Mouse (Mus musculus) adrenal gland, adult 8-10 months (tissue): ENCODE measurements around the gene Vmn1r208. TPM values are rescaled to one million over a fixed set of nuclear protein-coding genes. Genes with fewer than 3 reads are reported as not detected.
"Not testable (repeated sequence)": the region's sequence is repeated elsewhere in the genome, so short reads cannot be mapped to it uniquely, and the experiment has no call there.

Experiments used
- DNase-seq: peaks from one replicate; pipeline ENCODE4 v3.0.0; 2022
- total RNA-seq, 4 experiments: library from RNA; stranded (reverse); gene quantifications; 2 replicates each; pipeline ENCODE4 v1.2.4; 2022

The Vmn1r208 gene
- not detected for total RNA-seq

DNA sequence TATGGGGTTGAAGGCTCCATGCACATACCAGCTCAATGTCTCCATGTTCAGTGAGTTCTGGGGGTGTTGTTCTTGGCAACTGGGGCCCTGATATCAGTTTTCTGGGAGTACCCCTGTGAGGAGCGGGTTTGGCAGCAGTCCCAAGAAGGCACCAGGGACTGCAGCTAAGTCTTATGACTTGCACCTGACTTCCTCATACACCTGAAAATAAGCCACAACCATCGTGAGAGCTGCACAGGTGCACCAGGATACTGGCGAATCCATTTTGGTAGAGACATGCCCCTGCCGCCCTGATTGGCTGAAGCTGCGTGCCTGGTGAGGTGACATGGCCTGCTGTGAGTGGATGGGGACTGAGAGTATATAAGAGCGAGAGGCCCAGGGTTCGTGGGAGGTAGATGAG lies at the start of gene Vmn1r208:
TSS of gene Vmn1r208 (minus strand) at position 101 of the 400 bp plus-strand sequence.
- not testable (repeated sequence) for DNase-seq

GRCm38 (mm10) chr13:22821601-22822000 lies 44.4 kb upstream of the Vmn1r208 start:
- DNase-seq: not testable (repeated sequence)

DNA sequence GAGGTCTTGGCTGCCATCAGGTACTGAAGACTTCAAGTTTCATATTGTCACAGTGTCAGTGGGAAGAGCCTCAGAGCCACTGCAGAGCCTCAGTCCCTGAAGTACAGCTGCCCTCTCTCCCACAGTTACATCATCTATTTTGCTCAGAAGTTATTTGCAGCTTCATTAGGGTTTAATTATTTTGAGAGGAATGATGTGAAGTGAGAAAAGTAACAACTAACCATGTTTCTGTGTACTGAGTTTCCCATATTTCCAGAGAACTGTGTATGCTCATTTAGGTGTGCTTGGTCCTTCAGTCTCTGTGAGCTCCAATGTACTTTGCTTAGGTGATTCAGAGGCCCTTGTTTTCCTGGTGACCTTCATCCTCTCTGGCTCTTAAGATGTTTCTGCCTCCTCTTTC lies 32.4 kb upstream of the Vmn1r208 start, which contains the start of gene Vmn1r209:
TSS of gene Vmn1r209 (minus strand) at position 101 of the 400 bp plus-strand sequence.
- not testable (repeated sequence) for DNase-seq

- not testable (repeated sequence) for DNase-seq
Measured at GRCm38 (mm10) chr13:22788096-22788495, 10.9 kb upstream of the Vmn1r208 start.

- not testable (repeated sequence) for DNase-seq
Measured at GRCm38 (mm10) chr13:22784159-22784558, 7.0 kb upstream of the Vmn1r208 start.

GRCm38 (mm10) chr13:22771592-22771991 lies 5.6 kb downstream of the Vmn1r208 start:
- not testable (repeated sequence) for DNase-seq

DNA sequence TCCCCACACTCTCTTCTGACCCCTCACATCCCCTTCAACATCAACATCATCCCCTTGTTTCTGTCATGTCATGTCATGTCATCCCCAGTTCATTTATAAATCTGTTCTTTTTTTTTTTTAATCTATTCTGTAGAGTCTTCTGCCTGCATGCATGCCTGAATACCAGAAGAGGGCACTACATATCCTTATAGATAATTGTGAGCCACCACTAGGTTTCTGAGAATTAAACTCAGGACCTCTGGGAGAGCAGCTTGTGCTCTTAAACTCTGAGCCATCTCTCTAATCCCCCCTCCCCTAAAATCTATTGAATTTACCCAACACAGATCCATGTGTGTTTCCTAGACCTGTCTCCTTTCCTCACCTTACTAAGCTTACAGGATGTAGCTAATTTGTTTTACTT lies 29.7 kb downstream of the Vmn1r208 start:
- DNase-seq: no peak

DNA sequence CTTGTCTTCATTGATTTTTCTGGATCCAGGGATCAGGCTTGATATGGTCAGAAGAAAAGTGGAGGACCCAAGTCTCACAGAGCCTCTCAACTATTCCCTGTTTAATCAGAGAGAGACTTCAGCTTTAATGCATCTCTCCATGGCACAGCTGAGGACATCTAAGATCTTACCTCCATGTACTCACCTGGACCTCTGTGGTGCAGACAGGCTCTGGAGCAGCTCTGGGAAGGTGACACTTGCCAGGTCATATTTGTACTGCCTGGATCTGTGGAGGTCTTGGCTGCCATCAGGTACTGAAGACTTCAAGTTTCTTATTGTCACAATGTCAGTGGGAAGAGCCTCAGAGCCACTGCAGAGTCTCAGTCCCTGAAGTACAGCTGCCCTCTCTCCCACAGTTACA lies 47.7 kb downstream of the Vmn1r208 start, which contains the start of gene Vmn1r207-ps:
TSS of gene Vmn1r207-ps (minus strand) at position 101 of the 400 bp plus-strand sequence.
- not testable (repeated sequence) for DNase-seq

Other genes with a start within 250 kb of the Vmn1r208 start
- not detected for gene Vmn1r204, start 224.2 kb downstream of the Vmn1r208 start, total RNA-seq
- not detected for gene Vmn1r205, start 184.4 kb downstream of the Vmn1r208 start, total RNA-seq
- gene Vmn1r206, start 153.1 kb downstream of the Vmn1r208 start, total RNA-seq: not detected
- not detected for gene Vmn1r207-ps, start 47.8 kb downstream of the Vmn1r208 start, total RNA-seq
- under 1 TPM in 1 of 4 experiments, not detected in 3; 0.06 TPM for gene Vmn1r209, start 32.3 kb upstream of the Vmn1r208 start, total RNA-seq
- gene Vmn1r210, start 53.9 kb upstream of the Vmn1r208 start, total RNA-seq: not detected
- not detected for gene Vmn1r211, start 80.2 kb upstream of the Vmn1r208 start, total RNA-seq
- gene Vmn1r212, start 106.8 kb upstream of the Vmn1r208 start, total RNA-seq: not detected
- gene Vmn1r213, start 230.3 kb upstream of the Vmn1r208 start, total RNA-seq: not detected